Mouse (Mus musculus) frontal cortex, postnatal 10 days (tissue): ENCODE measurements around the gene Ipcef1.

Source experiments
- DNase-seq, 2 experiments: peaks; one replicate each; pipeline ENCODE4 v3.0.0; 2022; ENCODE audit warnings: low spot score in 2 of 2, mixed read lengths in 1 of 2

Gene Ipcef1

GRCm38 (mm10) chr10:6967588-6968242 lies 84.6 kb downstream of the Ipcef1 start:
- DNase-seq = no peak

GRCm38 (mm10) chr10:6958791-6959190 lies 93.5 kb downstream of the Ipcef1 start:
- no peak for DNase-seq

DNA sequence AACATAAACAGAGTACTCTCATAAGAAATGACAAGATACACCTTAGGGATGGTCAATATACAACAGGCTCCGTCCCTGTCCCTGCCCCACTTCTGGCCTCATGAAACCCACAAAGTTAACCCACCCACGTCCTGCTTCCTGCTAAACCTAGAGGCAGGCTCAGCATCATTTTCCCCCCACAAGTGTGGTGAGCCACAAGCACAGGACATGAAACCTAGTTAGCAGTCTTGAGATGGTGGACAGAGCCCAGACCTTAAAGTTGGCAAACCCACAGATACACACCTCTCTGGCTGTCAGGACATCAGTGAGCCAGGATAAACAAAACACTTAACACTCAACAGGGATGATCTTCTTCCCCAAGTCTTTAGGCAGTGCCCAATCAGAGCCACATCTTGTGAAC lies 95.9 kb downstream of the Ipcef1 start:
- DNase-seq = no peak

DNA sequence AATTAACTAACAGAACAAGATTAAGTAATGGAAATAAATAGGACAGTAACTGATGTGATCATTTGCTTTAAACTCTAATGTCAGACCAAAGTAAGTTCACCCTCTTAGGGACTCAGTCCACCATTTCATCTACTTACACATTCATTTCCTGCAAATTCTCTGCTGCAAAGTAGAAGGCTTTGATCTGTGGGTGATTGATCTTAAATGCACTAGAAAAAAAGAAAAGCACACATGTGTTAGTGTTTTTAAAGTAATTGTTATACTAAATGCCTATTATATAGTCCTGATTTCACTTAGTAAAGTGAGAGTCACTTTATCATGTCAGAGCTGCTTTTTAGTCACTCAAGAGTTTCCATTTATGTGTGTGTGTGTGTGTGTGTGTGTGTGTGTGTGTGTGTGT lies 97.7 kb downstream of the Ipcef1 start:
- DNase-seq = no peak

DNA sequence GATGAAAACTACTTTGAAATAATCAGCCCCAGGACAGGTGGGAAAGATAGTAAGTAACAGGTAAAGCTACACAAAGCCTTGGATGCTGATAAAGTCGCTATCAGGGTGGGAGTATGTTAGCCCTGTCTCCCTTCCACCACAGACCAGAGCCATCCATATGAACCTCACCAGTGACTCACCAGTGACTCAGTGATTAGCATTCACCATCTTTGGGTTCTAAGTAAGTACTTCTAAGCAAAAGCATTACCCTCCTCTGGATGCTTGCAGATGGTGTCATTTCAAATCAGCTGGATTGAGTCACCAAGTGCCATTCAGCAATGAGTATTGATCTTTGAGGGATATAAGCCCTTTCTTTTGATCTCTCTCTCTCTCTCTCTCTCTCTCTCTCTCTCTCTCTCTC lies 99.2 kb downstream of the Ipcef1 start:
- no peak for DNase-seq

- DNase-seq = peak; percentile 25 to 53
These were observed 115.4 kb downstream of the Ipcef1 start for GRCm38 (mm10) chr10:6936671-6937425.

GRCm38 (mm10) chr10:6934776-6935175 lies 117.5 kb downstream of the Ipcef1 start:
- no peak for DNase-seq

DNA sequence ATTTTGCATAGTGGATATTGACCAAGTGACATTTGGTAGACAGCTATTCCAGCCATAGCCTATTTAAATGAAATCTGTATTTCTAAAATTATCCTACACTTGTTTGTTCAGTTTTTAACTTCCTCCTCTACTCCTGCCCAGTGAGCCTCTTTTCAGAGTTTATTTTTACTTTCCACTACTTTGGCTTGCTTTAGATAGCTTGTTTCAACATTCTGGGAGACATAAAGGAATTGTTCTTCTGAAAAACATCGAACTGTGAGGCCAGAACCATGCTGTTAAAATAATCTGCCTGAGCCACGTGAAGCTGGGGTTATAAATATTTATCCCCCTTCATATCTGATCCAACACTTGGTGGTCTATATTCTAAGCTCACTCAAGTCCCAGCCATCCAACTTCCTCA lies 121.4 kb downstream of the Ipcef1 start:
- no peak for DNase-seq

GRCm38 (mm10) chr10:6930398-6930797 lies 121.9 kb downstream of the Ipcef1 start:
- no peak for DNase-seq

DNA sequence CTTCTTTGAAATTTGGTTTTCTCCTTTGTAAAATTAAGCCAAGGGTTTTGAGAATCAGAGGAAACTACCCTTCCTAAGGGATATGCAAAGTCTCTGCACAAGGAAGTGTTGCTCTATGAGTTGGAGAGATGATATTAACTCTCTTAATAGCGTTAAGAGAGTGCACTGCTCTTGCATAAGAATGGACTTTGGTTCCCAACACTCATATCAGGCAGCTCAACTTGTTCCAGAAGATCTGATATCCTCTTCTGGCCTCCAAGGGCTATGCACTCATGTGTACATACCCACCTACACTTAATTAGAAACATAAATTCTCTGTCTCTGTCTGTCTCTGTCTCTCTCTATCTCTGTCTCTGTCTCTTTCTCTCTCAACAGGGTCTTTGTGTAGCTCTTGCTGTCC lies 123.4 kb downstream of the Ipcef1 start:
- no peak for DNase-seq

GRCm38 (mm10) chr10:6927600-6928223 lies 124.6 kb downstream of the Ipcef1 start:
- DNase-seq = no peak

GRCm38 (mm10) chr10:6926724-6927123 lies 125.6 kb downstream of the Ipcef1 start:
- DNase-seq = no peak

- peak; percentile 43 to 73 for DNase-seq
These were observed 135.6 kb downstream of the Ipcef1 start for GRCm38 (mm10) chr10:6916545-6917257.

GRCm38 (mm10) chr10:6915991-6916390 lies 136.3 kb downstream of the Ipcef1 start:
- no peak for DNase-seq

DNA sequence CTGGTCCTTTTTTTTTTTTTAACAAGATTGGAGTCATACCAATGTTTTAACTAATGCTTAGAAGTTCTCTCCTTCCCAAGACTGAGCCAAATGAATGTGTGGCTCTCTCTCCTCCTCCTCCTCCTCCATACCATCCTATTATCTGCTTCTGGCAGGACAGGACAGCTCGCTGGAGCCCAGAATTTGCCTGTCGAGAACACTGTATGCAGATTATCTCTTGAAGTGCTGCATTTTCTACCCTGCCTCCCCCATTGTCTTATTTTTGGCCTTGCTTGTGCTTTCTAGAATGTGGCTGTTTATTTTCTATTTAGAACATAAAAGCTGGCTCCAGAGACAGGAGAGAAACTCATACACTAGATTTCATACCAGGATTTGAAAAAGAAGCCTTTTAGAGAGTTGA lies 142.5 kb downstream of the Ipcef1 start:
- no peak for DNase-seq

- DNase-seq = no peak
These were observed 150.4 kb downstream of the Ipcef1 start for GRCm38 (mm10) chr10:6901819-6902393.

GRCm38 (mm10) chr10:6900126-6900525 lies 152.2 kb downstream of the Ipcef1 start:
- no peak for DNase-seq

DNA sequence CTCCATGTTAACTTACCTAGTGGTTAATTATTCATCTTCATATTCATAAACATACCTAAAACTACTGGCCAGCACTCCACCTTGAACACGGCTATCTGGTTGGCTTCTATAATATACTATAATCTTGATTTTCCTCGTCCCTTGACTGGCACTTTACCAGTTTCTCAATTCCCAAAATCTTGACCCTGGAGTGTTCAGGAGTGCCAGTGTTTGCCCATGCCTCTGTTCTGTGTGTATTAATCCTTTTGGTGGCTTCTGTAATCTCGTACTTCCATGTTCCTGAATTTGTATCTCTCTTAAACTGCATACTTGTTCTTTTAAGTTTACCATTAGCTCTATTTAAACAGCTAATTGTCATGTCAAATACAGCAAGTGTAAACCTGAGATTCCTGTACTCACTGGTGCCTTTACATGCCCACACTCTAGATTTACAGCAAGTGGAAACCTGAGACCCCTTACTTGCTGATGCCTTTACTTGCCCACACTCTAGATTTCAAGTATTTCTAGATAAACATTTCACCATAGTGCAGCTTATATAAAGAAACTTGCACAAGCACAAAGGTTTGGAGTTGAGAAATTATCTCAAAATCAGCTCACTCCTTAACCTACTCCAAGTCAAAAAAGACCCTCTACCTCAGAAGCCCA lies 155.5 kb downstream of the Ipcef1 start:
- DNase-seq = no peak

- DNase-seq = no peak
These were observed 156.5 kb downstream of the Ipcef1 start for GRCm38 (mm10) chr10:6895796-6896195.

DNA sequence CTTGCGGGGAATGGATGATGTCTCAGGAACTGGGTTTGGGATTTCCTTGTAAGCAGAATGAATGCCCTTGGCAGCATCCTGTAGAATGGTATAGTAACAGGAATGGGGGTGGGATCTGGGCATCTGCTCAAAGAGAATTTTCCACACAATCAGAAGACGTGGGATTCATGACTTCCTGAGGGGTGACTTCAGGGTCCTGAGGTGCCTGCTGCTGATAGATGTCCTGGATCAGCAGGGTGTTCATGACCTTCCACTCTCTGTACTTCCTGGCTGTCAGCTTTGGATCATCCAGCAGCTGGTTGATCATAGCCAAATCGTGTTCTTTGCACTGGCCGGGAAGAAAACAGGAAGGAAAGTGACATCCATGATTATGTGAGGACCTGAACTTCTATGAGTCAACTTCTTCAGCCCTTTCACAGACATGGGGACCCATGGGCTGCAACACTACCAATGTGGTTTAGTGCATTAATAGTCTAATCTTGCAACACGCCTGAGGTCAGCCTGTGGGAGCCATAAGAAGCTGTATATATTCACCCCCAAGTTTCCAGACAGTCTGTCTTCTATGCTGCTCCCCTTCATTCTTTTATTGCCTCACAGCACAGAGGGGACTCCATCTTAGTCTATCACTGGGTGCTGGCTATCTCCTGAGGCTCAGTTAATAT lies 161.8 kb downstream of the Ipcef1 start:
- no peak for DNase-seq
